Mouse (Mus musculus) lung, embryonic 15.5 days (tissue): ENCODE measurements around the gene Eif2d. TPM values are rescaled to one million over a fixed set of nuclear protein-coding genes. Genes with fewer than 3 reads are reported as not detected.

Source experiments
- ATAC-seq: fragments of 200-750 bp; cut with Nextera tagmentation; 2 replicates; pipeline ENCODE4 v1.8.0; 2017; ENCODE audit warnings: moderate number of reproducible peaks, borderline replicate concordance; ENCODE audit not compliant: low FRiP score, low TSS enrichment; ENCODE audit errors: extremely low read depth
- H3K27ac ChIP-seq: fragments of 300-500 bp; sonication (generic); 2 replicates; pipeline ENCODE4 v1.5.1; 2015; ENCODE audit warnings: moderate library complexity, mild to moderate bottlenecking, inconsistent platforms
- H3K27me3 ChIP-seq: fragments of 300-500 bp; sonication (generic); 2 replicates; pipeline ENCODE4 v1.6.1; 2015; ENCODE audit warnings: inconsistent platforms
- H3K36me3 ChIP-seq: fragments of 300-500 bp; sonication (generic); 2 replicates; pipeline ENCODE4 v1.6.1; 2015; ENCODE audit warnings: inconsistent platforms
- H3K4me1 ChIP-seq: fragments of 300-500 bp; sonication (generic); 2 replicates; pipeline ENCODE4 v1.6.1; 2015; ENCODE audit warnings: inconsistent platforms
- H3K4me2 ChIP-seq: fragments of 300-500 bp; sonication (generic); 2 replicates; pipeline ENCODE4 v1.6.1; 2015; ENCODE audit warnings: inconsistent platforms, mild to moderate bottlenecking, moderate library complexity
- H3K4me3 ChIP-seq: fragments of 300-500 bp; sonication (generic); 2 replicates; pipeline ENCODE4 v1.5.1; 2015; ENCODE audit warnings: mild to moderate bottlenecking, inconsistent platforms
- H3K9ac ChIP-seq: fragments of 300-500 bp; sonication (generic); 2 replicates; pipeline ENCODE4 v1.6.1; 2015; ENCODE audit warnings: inconsistent platforms
- H3K9me3 ChIP-seq: fragments of 300-500 bp; sonication (generic); 2 replicates; pipeline ENCODE4 v1.6.1; 2016; ENCODE audit warnings: inconsistent platforms
- WGBS: fragments of 180-500 bp; shearing (Covaris S2); methylation state at CpG from one replicate; pipeline ENCODE4 v1.1.7; 2015; 5-methylcytosine and 5-hydroxymethylcytosine counted together
- polyA plus RNA-seq: library from polyadenylated mRNA; unstranded; fragments of >200 nt; fragmentation: Nextera tagmentation; extraction: Ambion mirVana; gene quantifications from 2 replicates; pipeline ENCODE4 v1.2.1, GENCODE M21; 2015

The Eif2d gene
- polyA plus RNA-seq, 1 experiment from 2014 or later, result 63.0 TPM

DNA sequence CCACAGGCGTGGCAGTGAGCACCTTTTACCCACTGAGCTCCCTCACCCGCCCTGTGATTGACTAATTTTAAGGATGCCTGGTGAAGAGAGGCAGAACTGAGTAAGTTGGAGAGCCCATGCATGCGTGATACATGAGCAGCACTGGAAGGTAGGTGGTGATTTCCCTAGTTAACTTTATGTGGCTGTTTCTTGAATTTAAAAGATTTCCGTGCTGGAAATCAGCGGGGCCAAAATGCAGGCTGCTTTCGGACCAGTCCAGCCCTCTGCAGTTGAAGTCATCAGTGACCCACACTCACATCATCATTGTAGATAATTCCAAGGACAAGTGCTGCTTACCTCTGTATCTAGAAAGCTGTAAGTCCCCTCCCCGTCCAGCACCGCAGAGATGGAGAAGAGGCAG, 22.8 kb downstream of the Eif2d start:
- ATAC-seq, result no peak
- Histone ChIP-seq H3K36me3 (peaks cover 61% of the 10 kb centered on the region), H3K9ac (no peak overlapping the region), H3K4me2 (no peak overlapping the region), H3K4me1 (no peaks in the 10 kb centered on the region), H3K9me3 (no peaks in the 10 kb centered on the region), H3K27me3 (no peaks in the 10 kb centered on the region), H3K27ac (no peak overlapping the region), H3K4me3 (no peak overlapping the region)
- WGBS, result 91% methylated on average over 8 of the region's 8 CpGs

DNA sequence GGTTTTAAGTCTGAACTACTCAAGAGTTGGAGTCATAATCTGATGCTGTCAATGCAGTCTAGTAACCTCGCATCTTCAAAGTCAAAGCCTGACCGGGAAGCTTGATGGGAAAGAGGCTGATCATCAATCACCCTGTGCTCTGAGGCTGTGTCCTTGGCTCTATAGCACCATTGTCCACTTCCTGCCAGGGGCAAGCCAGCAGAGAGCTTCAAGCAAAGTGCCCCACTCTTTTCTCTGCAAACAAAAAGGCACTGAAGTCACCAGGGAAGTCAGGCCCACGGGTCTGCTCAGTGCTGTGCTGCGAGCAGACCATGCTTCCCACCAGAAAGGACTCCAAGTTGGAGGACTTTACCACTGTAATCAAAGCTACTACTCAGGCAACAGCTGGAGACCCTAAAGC, 24.3 kb downstream of the Eif2d start:
- WGBS, result 62% methylated on average over 4 of the region's 4 CpGs
- no peak for ATAC-seq
- Histone ChIP-seq H3K36me3 (peaks cover 48% of the 10 kb centered on the region), H3K9me3 (no peaks in the 10 kb centered on the region), H3K4me3 (no peak overlapping the region), H3K27me3 (no peaks in the 10 kb centered on the region), H3K4me1 (no peaks in the 10 kb centered on the region), H3K9ac (no peak overlapping the region), H3K27ac (no peak overlapping the region), H3K4me2 (no peak overlapping the region)

DNA sequence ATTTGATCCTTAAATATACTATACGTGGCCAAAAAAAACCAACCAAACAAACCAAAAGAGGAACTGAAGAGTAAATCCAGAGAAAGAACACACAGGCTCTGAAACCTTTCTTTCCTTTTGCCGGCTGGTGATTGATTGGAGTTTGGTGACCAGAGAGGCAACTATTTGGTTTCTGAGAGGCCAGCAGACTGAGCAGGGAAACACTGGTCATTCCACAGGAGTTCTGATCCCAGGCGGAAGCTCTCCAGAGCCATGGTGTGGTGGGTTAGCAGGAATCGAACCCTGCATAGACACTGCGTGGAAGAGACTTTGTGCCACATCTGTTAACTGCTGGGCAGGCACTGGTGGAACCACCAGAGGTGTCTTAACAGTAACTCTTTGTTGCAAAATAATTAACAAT, 25.1 kb downstream of the Eif2d start:
- no peaks in the 10 kb centered on the region for H3K9me3 ChIP-seq
- H3K4me1 ChIP-seq, result no peaks in the 10 kb centered on the region
- no peak overlapping the region for H3K27ac ChIP-seq
- no peak overlapping the region for H3K4me3 ChIP-seq
- no peak overlapping the region for H3K4me2 ChIP-seq
- no peak for ATAC-seq
- peaks cover 40% of the 10 kb centered on the region for H3K36me3 ChIP-seq
- no peaks in the 10 kb centered on the region for H3K27me3 ChIP-seq
- WGBS, result 78% methylated on average over 5 of the region's 5 CpGs
- no peak overlapping the region for H3K9ac ChIP-seq

DNA sequence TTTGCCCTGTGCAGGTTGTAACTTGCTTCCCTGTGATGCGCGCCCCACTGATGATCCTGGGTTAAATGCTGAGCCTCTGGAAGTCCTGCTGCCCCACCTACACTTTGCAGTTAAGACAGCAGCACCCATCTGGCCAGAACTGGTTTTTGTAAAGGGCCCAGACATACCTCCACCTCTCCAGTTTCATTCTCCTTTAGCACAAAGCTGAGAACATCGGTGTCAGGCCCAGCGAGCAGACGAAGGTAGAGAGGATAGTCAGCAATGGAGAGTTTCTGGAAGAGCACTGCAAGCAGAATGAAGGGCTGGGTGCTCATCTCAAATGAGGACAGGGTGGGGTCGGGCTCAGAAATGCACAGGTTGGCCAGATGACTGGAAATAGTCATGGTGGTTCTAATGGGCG, 27.4 kb downstream of the Eif2d start:
- ATAC-seq, result no peak
- Histone ChIP-seq H3K27ac (no peak overlapping the region), H3K4me1 (no peaks in the 10 kb centered on the region), H3K4me3 (no peak overlapping the region), H3K36me3 (peaks cover 17% of the 10 kb centered on the region; the same call in 1 of the 2 replicates), H3K27me3 (no peaks in the 10 kb centered on the region), H3K4me2 (no peak overlapping the region), H3K9me3 (no peaks in the 10 kb centered on the region), H3K9ac (no peak overlapping the region)
- WGBS, result 94% methylated on average over 7 of the region's 7 CpGs

DNA sequence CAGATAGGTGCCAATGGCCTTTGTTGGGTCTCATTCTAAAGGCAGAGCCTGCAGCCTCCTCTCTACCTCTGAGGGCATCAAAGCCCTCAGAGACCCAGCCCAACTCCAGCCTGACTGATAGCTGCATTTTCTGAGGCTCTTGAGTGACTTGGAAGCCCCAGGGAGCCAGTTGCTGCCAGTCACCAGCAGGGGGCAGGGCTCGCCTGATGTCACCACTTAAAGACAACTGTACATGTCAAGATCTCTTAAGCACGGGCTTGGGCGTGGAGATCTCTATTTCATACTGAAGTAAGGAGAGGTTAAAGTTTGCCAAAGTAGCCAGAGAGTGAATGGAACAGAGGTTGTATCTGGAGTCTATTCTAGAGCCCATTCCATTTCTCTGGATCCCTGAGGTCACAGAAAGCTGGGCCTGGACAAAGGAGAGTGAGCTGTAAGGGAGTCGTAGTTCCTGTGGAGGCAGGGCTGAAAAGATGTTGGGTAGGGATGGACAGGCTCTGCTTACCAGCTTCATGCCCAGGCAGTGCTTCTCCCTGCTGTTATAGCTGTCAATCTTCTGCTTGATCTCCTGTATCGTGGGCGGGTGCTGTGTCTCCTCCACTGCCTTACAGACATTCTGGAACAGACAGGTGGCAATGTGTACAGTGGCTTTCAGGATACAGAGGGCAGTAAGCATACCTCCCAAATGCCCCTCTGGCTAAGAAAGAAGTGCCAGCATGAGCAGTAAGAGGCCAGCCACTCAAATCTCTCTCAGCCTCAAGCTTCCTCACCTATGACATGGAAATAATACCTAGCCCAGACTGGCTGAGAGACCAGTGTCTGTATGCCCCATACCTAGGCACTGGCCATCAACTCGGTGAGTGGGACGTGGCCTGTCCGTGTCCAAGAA, 28.9 kb downstream of the Eif2d start:
- ATAC-seq, result peak; percentile 60; the same call in 1 of the 2 replicates
- Histone ChIP-seq H3K4me3 (no peak overlapping the region), H3K9me3 (no peaks in the 10 kb centered on the region), H3K4me2 (no peak overlapping the region), H3K36me3 (peaks cover 4% of the 10 kb centered on the region; the same call in 1 of the 2 replicates), H3K27me3 (no peaks in the 10 kb centered on the region), H3K9ac (no peak overlapping the region), H3K27ac (no peak overlapping the region), H3K4me1 (no peaks in the 10 kb centered on the region)
- WGBS, result 61% methylated on average over 9 of the region's 9 CpGs

DNA sequence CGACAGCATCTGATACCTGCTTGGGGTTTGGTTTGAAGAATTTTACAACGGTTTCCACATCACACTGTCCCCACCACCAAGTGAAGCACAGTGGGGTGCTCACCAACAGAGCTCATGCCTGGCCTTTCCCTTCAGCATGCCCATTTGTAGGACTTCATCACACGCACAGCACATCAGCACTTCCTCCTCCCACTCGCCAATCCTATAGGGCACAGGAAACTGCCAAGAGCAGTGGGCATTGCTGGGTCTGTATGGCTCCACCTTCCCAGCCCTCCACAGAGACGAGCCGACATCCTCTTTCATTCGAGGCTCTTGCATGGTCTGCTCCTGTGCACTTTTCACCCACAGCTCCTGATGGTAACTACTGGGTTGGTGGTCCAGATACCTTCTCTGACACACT, 30.2 kb downstream of the Eif2d start:
- Histone ChIP-seq H3K9ac (no peak overlapping the region), H3K4me1 (no peaks in the 10 kb centered on the region), H3K4me2 (no peak overlapping the region), H3K9me3 (no peaks in the 10 kb centered on the region), H3K36me3 (no peaks in the 10 kb centered on the region; the same call in 1 of the 2 replicates), H3K27me3 (no peaks in the 10 kb centered on the region), H3K4me3 (no peak overlapping the region), H3K27ac (no peak overlapping the region)
- ATAC-seq, result no peak
- WGBS, result 74% methylated on average over 7 of the region's 7 CpGs

DNA sequence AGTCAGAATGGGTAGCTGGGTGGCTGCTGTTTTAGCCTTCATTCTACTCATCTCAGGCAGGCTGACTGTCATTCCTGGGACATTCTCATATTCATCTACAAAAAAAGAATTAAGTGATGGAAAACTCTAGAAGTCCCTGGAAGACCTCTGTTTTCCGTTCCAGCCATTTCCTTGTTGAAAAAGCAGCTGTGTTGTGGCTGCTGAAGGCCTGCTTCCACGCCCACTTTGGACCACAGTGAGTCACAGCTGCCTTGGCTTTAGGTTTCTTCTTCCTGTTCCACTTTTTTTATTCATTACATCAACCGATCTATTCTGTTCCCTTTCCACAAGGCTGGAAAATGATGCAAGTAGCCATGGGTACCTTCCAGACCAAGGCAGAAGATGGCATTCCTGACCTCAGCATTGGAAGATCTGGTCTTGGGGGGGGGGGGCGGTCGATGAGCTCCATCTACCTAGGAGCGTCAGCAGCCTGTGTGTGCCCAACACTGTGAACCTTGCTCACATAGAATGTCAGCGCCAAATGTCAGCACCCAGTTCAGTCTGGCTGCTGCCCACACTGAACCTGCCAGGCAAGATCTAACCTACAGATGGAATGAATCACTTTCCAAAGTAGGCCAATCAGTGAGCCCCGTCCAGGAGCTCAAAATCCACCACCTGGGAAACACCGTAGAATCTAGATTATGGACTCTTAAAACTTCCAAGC, 31.4 kb downstream of the Eif2d start:
- Histone ChIP-seq H3K36me3 (no peaks in the 10 kb centered on the region; the same call in 1 of the 2 replicates), H3K4me1 (no peaks in the 10 kb centered on the region), H3K9ac (no peak overlapping the region), H3K27me3 (no peaks in the 10 kb centered on the region), H3K4me2 (no peak overlapping the region), H3K4me3 (no peak overlapping the region), H3K9me3 (no peaks in the 10 kb centered on the region), H3K27ac (peak overlapping the region; percentile 13; the same call in 1 of the 2 replicates)
- WGBS, result 73% methylated on average over 9 of the region's 9 CpGs
- no peak for ATAC-seq

DNA sequence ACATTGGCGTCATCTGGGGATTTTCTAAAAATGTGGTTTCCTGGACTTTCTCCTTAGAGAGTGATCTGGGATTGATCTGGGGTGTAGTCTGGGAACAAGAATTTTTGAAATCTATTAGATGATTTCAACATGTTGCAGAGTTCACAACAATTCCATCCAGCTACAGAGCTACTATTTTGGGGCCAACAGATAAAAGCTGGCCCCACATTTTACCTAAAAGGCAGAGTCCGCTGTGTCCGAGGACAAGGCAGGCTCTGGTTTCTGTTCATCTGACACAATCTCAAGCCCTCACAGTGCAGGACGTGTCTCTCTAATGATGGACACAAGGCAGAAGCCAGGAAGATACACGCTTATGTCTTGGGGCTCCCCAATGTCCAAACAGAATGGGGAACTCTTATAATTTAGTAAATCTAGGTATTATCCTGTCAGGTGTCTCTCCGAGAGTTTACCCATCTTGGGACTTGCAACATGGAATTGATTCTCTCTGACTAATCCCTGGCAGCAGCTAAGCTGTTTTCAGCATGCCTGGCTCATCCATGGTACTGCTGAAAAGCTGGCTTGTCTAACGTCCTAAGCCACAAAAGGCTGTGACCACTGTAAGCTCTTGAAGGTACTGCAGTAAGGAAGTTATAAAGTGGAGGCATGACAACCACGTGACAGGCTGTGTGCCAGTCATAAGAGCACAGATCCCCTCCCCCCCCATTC, 32.1 kb downstream of the Eif2d start:
- Histone ChIP-seq H3K9me3 (no peaks in the 10 kb centered on the region), H3K4me3 (no peak overlapping the region), H3K27me3 (no peaks in the 10 kb centered on the region), H3K27ac (no peak overlapping the region), H3K36me3 (no peaks in the 10 kb centered on the region; the same call in 1 of the 2 replicates), H3K9ac (no peak overlapping the region), H3K4me1 (no peaks in the 10 kb centered on the region), H3K4me2 (no peak overlapping the region)
- no peak for ATAC-seq
- 74% methylated on average over 8 of the region's 8 CpGs for WGBS

DNA sequence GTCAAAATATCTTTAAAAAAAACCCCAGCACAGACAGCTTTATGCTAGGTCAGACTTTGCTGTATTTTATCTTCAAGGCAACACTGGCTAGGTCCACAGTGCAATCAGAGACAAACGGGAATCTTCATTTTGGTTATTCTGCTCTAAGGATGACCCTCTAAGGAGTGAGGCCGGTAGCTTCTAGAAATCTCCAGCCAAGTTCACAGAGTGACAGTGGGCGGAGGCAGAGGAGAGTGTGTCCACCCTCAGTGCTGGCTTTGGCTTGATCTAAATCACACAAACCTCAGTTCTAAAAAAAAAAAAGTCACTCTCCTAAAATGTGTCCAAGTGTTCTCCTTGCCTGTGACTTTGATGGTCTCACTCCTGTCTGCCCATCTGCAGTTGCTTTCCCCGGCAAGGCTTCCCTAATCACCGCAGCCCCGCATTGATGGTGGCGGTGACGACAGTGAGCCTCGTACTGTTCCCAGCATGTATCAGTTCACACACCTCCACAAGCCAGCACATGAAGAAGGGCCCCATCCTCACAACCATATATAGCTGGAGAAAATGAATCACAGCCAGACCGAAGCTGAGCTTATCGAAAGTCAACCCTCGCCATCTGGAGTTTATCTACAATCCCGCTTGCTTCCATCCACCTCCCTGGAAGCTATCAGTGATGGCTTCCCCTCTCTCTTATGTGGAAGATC, 33.0 kb downstream of the Eif2d start:
- H3K4me1 ChIP-seq, result no peaks in the 10 kb centered on the region
- no peak overlapping the region for H3K4me3 ChIP-seq
- no peaks in the 10 kb centered on the region for H3K27me3 ChIP-seq
- H3K4me2 ChIP-seq, result no peak overlapping the region
- H3K9me3 ChIP-seq, result no peaks in the 10 kb centered on the region
- WGBS, result 58% methylated on average over 13 of the region's 13 CpGs
- H3K27ac ChIP-seq, result no peak overlapping the region
- H3K9ac ChIP-seq, result no peak overlapping the region
- no peak for ATAC-seq
- H3K36me3 ChIP-seq, result no peaks in the 10 kb centered on the region

DNA sequence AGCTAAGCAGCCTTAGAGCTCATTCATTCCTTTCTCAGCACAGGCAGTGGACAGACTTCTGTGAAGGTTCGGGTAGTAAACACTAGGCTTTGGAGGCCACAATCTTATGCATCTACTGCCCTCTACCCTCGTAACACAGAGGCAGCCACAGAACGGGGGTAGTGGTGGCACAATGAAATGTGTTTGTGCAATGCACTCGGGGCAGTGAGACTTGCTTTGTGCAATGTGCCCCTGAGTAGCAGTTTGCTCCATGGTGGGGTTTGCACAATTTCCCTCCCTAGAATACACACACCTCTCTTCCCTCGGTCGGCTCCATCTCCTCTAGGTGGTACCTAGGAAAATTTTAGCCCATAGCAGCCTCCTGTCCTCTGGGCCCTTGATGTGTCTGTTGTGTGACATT, 34.0 kb downstream of the Eif2d start:
- Histone ChIP-seq H3K9ac (no peak overlapping the region), H3K4me1 (no peaks in the 10 kb centered on the region), H3K4me3 (no peak overlapping the region), H3K27me3 (no peaks in the 10 kb centered on the region), H3K27ac (no peak overlapping the region), H3K9me3 (no peaks in the 10 kb centered on the region), H3K36me3 (no peaks in the 10 kb centered on the region), H3K4me2 (no peak overlapping the region)
- 70% methylated on average over 6 of the region's 6 CpGs for WGBS
- ATAC-seq, result no peak

DNA sequence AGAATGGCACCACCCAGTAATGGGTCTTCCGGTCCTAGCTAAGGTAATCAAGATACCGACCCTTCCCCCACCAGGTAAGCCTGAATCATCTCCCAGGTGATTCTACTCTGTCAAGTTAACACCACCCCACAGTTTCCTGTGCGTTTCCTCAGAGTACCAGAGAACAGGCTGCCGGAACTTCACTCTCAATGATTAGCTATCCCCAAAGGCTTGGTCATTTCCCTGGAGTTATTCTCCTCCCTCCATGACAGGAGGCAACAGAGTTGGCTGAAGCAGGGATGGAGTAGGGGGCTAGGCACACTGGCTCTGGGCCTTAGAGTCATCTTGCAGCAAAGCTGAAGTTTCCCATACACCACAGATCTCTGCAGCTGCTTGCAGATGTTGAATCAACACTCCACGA, 34.9 kb downstream of the Eif2d start:
- no peak for ATAC-seq
- no peaks in the 10 kb centered on the region for H3K27me3 ChIP-seq
- H3K9me3 ChIP-seq, result no peaks in the 10 kb centered on the region
- H3K27ac ChIP-seq, result no peak overlapping the region
- 80% methylated on average over 5 of the region's 5 CpGs for WGBS
- H3K36me3 ChIP-seq, result no peaks in the 10 kb centered on the region
- no peak overlapping the region for H3K4me3 ChIP-seq
- H3K9ac ChIP-seq, result no peak overlapping the region
- no peak overlapping the region for H3K4me2 ChIP-seq
- H3K4me1 ChIP-seq, result no peaks in the 10 kb centered on the region
